Mouse (Mus musculus) forebrain, embryonic 12.5 days (tissue): ENCODE measurements around the gene Grm4. TPM values are rescaled to one million over a fixed set of nuclear protein-coding genes. Genes with fewer than 3 reads are reported as not detected.
A peak's percentile ranks its signal among the peaks of the same experiment; 100 is the strongest.

Experiments
- ATAC-seq: fragments of 200-750 bp; cut with Nextera tagmentation; 2 replicates; pipeline ENCODE4 v1.8.0; 2017; ENCODE audit warnings: moderate TSS enrichment; ENCODE audit not compliant: low FRiP score
- H3K27ac ChIP-seq: fragments of 300-500 bp; sonication (generic); 2 replicates; pipeline ENCODE4 v1.5.1; 2016; ENCODE audit warnings: mild to moderate bottlenecking
- H3K27me3 ChIP-seq: fragments of 300-500 bp; sonication (generic); 2 replicates; pipeline ENCODE4 v1.6.1; 2016; ENCODE audit warnings: mild to moderate bottlenecking
- H3K36me3 ChIP-seq: fragments of 300-500 bp; sonication (generic); replicated peaks from 2 replicates; pipeline ENCODE4 v1.6.1; 2016; ENCODE audit warnings: mild to moderate bottlenecking
- H3K4me1 ChIP-seq: fragments of 300-500 bp; sonication (generic); 2 replicates; pipeline ENCODE4 v1.6.1; 2016
- H3K4me2 ChIP-seq: fragments of 300-500 bp; sonication (generic); 2 replicates; pipeline ENCODE4 v1.6.1; 2016; ENCODE audit warnings: mild to moderate bottlenecking, moderate library complexity
- H3K4me3 ChIP-seq: fragments of 300-500 bp; sonication (generic); replicated peaks from 2 replicates; pipeline ENCODE4 v1.5.1; 2016; ENCODE audit warnings: mild to moderate bottlenecking
- H3K9ac ChIP-seq: fragments of 300-500 bp; sonication (generic); 2 replicates; pipeline ENCODE4 v1.6.1; 2016; ENCODE audit warnings: mild to moderate bottlenecking
- H3K9me3 ChIP-seq: fragments of 300-500 bp; sonication (generic); 2 replicates; pipeline ENCODE4 v1.6.1; 2016
- WGBS: fragments of 180-500 bp; shearing (Covaris S2); methylation state at CpG from one replicate; pipeline ENCODE4 v1.1.7; 2016; 5-methylcytosine and 5-hydroxymethylcytosine counted together
- polyA plus RNA-seq: library from polyadenylated mRNA; unstranded; fragments of >200 nt; fragmentation: Nextera tagmentation; extraction: Ambion mirVana; gene quantifications from 2 replicates; pipeline ENCODE4 v1.2.1, GENCODE M21; 2016

The Grm4 gene
- polyA plus RNA-seq, 1 experiment from 2014 or later, result 2.4 TPM

- H3K4me3 ChIP-seq, result no peak overlapping the region
- no peaks in the 10 kb centered on the region for H3K36me3 ChIP-seq
- H3K27me3 ChIP-seq, result peaks cover 72% of the 10 kb centered on the region
- H3K27ac ChIP-seq, result peak overlapping the region; percentile 84
- 0 out of 2 replicates have a peak overlapping the region, but pooled peaks have one; percentile 17 for H3K9ac ChIP-seq
- peak; percentile 80 for ATAC-seq
- H3K4me2 ChIP-seq, result peak overlapping the region; percentile 37
- WGBS, result 5% methylated on average over 10 of the region's 10 CpGs
- H3K9me3 ChIP-seq, result no peaks in the 10 kb centered on the region
- peaks cover 29% of the 10 kb centered on the region for H3K4me1 ChIP-seq
These were observed 98.3 kb downstream of the Grm4 start for GRCm38 (mm10) chr17:27422726-27423381.

GRCm38 (mm10) chr17:27422371-27422725 lies 98.9 kb downstream of the Grm4 start:
- H3K4me2 ChIP-seq, result peak overlapping the region; percentile 37
- WGBS, result 10% methylated on average over 6 of the region's 6 CpGs

GRCm38 (mm10) chr17:27421837-27422236 lies 99.4 kb downstream of the Grm4 start:
- ATAC-seq, result peak; percentile 34; the same call in 1 of the 2 replicates
- no peak overlapping the region for H3K9ac ChIP-seq

More at GRCm38 (mm10) chr17:27422371-27422725, 98.9 kb downstream of the Grm4 start:
- Histone ChIP-seq H3K36me3 (no peaks in the 10 kb centered on the region), H3K9ac (no peak overlapping the region), H3K27me3 (peaks cover 73% of the 10 kb centered on the region), H3K4me1 (peaks cover 29% of the 10 kb centered on the region), H3K9me3 (no peaks in the 10 kb centered on the region), H3K4me3 (no peak overlapping the region), H3K27ac (peak overlapping the region; percentile 84)
- peak; percentile 61; the same call in 1 of the 2 replicates for ATAC-seq

GRCm38 (mm10) chr17:27409006-27409405 lies 112.2 kb downstream of the Grm4 start:
- Histone ChIP-seq H3K9ac (no peak overlapping the region), H3K9me3 (0 out of 2 replicates have a peak, but pooled peaks cover 3% of the 10 kb centered on the region), H3K4me3 (no peak overlapping the region), H3K27me3 (peaks cover 16% of the 10 kb centered on the region; the same call in 1 of the 2 replicates), H3K27ac (no peak overlapping the region), H3K4me2 (no peak overlapping the region), H3K4me1 (peaks cover 3% of the 10 kb centered on the region; the same call in 1 of the 2 replicates), H3K36me3 (no peaks in the 10 kb centered on the region)
- ATAC-seq, result no peak
- WGBS, result 94% methylated on average over 5 of the region's 5 CpGs

More at GRCm38 (mm10) chr17:27421837-27422236, 99.4 kb downstream of the Grm4 start:
- Histone ChIP-seq H3K4me2 (peak overlapping the region; percentile 37), H3K9me3 (no peaks in the 10 kb centered on the region), H3K4me1 (peaks cover 29% of the 10 kb centered on the region), H3K36me3 (no peaks in the 10 kb centered on the region), H3K27me3 (peaks cover 76% of the 10 kb centered on the region), H3K4me3 (no peak overlapping the region), H3K27ac (peak overlapping the region; percentile 84)
- WGBS, result 22% methylated on average over 8 of the region's 8 CpGs

GRCm38 (mm10) chr17:27408531-27408930 lies 112.7 kb downstream of the Grm4 start:
- 0 out of 2 replicates have a peak, but pooled peaks cover 3% of the 10 kb centered on the region for H3K9me3 ChIP-seq
- H3K27ac ChIP-seq, result no peak overlapping the region
- no peak overlapping the region for H3K4me2 ChIP-seq
- no peak overlapping the region for H3K9ac ChIP-seq
- H3K4me1 ChIP-seq, result peaks cover 3% of the 10 kb centered on the region; the same call in 1 of the 2 replicates
- H3K4me3 ChIP-seq, result no peak overlapping the region
- no peaks in the 10 kb centered on the region for H3K36me3 ChIP-seq
- peaks cover 16% of the 10 kb centered on the region; the same call in 1 of the 2 replicates for H3K27me3 ChIP-seq
- WGBS, result 72% methylated on average over 5 of the region's 5 CpGs
- ATAC-seq, result no peak

GRCm38 (mm10) chr17:27406956-27407355 lies 114.2 kb downstream of the Grm4 start:
- no peak for ATAC-seq
- Histone ChIP-seq H3K27me3 (peaks cover 9% of the 10 kb centered on the region; the same call in 1 of the 2 replicates), H3K27ac (no peak overlapping the region), H3K4me2 (no peak overlapping the region), H3K9ac (no peak overlapping the region), H3K4me3 (no peak overlapping the region), H3K9me3 (0 out of 2 replicates have a peak, but pooled peaks cover 3% of the 10 kb centered on the region), H3K36me3 (no peaks in the 10 kb centered on the region), H3K4me1 (peaks cover under 1% of the 10 kb centered on the region; the same call in 1 of the 2 replicates)
- 84% methylated on average over 4 of the region's 4 CpGs for WGBS

GRCm38 (mm10) chr17:27405376-27406024 lies 115.7 kb downstream of the Grm4 start:
- Histone ChIP-seq H3K9me3 (0 out of 2 replicates have a peak, but pooled peaks cover 3% of the 10 kb centered on the region), H3K4me3 (no peak overlapping the region), H3K4me1 (peaks cover 9% of the 10 kb centered on the region; the same call in 1 of the 2 replicates), H3K36me3 (no peaks in the 10 kb centered on the region), H3K9ac (no peak overlapping the region), H3K27ac (no peak overlapping the region), H3K27me3 (0 out of 2 replicates have a peak, but pooled peaks cover 13% of the 10 kb centered on the region), H3K4me2 (no peak overlapping the region)
- ATAC-seq, result no peak
- 89% methylated on average over 19 of the region's 19 CpGs for WGBS

- Histone ChIP-seq H3K4me3 (no peak overlapping the region), H3K36me3 (no peaks in the 10 kb centered on the region), H3K4me2 (no peak overlapping the region), H3K9me3 (0 out of 2 replicates have a peak, but pooled peaks cover 3% of the 10 kb centered on the region), H3K9ac (no peak overlapping the region), H3K27me3 (peaks cover 4% of the 10 kb centered on the region; the same call in 1 of the 2 replicates), H3K4me1 (peaks cover 9% of the 10 kb centered on the region; the same call in 1 of the 2 replicates), H3K27ac (no peak overlapping the region; the same call in 1 of the 2 replicates)
- 9% methylated on average over 13 of the region's 13 CpGs for WGBS
- no peak for ATAC-seq
These were observed 120.0 kb downstream of the Grm4 start for GRCm38 (mm10) chr17:27401200-27401599.

GRCm38 (mm10) chr17:27393931-27394330 lies 127.3 kb downstream of the Grm4 start:
- Histone ChIP-seq H3K27me3 (peaks cover 6% of the 10 kb centered on the region), H3K27ac (no peak overlapping the region)

GRCm38 (mm10) chr17:27393432-27393831 lies 127.8 kb downstream of the Grm4 start:
- WGBS, result 89% methylated on average over 4 of the region's 4 CpGs
- H3K27me3 ChIP-seq, result peaks cover 6% of the 10 kb centered on the region
- no peaks in the 10 kb centered on the region for H3K36me3 ChIP-seq
- ATAC-seq, result no peak; the same call in 1 of the 2 replicates
- H3K9me3 ChIP-seq, result no peaks in the 10 kb centered on the region
- H3K4me2 ChIP-seq, result no peak overlapping the region
- H3K27ac ChIP-seq, result no peak overlapping the region
- no peak overlapping the region for H3K4me3 ChIP-seq
- no peak overlapping the region for H3K9ac ChIP-seq
- peaks cover 24% of the 10 kb centered on the region for H3K4me1 ChIP-seq

More at GRCm38 (mm10) chr17:27393931-27394330, 127.3 kb downstream of the Grm4 start:
- WGBS, result 83% methylated on average over 5 of the region's 5 CpGs
- no peaks in the 10 kb centered on the region for H3K9me3 ChIP-seq
- H3K9ac ChIP-seq, result no peak overlapping the region
- no peak overlapping the region for H3K4me2 ChIP-seq
- no peak overlapping the region for H3K4me3 ChIP-seq
- ATAC-seq, result no peak
- H3K4me1 ChIP-seq, result peaks cover 21% of the 10 kb centered on the region
- H3K36me3 ChIP-seq, result no peaks in the 10 kb centered on the region

GRCm38 (mm10) chr17:27392918-27393317 lies 128.3 kb downstream of the Grm4 start:
- ATAC-seq, result peak; percentile 45
- no peak overlapping the region for H3K27ac ChIP-seq
- WGBS, result 40% methylated on average over 8 of the region's 8 CpGs
- peaks cover 24% of the 10 kb centered on the region for H3K4me1 ChIP-seq
- peaks cover 6% of the 10 kb centered on the region for H3K27me3 ChIP-seq
- no peak overlapping the region for H3K4me2 ChIP-seq
- no peaks in the 10 kb centered on the region for H3K36me3 ChIP-seq
- no peak overlapping the region for H3K4me3 ChIP-seq
- no peak overlapping the region for H3K9ac ChIP-seq
- no peaks in the 10 kb centered on the region for H3K9me3 ChIP-seq

GRCm38 (mm10) chr17:27390019-27390418 lies 131.2 kb downstream of the Grm4 start:
- Histone ChIP-seq H3K4me2 (no peak overlapping the region), H3K4me3 (no peak overlapping the region), H3K27ac (no peak overlapping the region), H3K36me3 (no peaks in the 10 kb centered on the region), H3K9ac (no peak overlapping the region), H3K4me1 (peaks cover 33% of the 10 kb centered on the region), H3K27me3 (peaks cover 9% of the 10 kb centered on the region), H3K9me3 (no peaks in the 10 kb centered on the region)
- WGBS, result 91% methylated on average over 8 of the region's 8 CpGs
- no peak for ATAC-seq
